Mouse (Mus musculus): ENCODE results near the gene Dnajb2. TPM values are rescaled to one million over a fixed set of nuclear protein-coding genes. Genes with fewer than 3 reads are reported as not detected.
A peak's percentile ranks its signal among the peaks of the same experiment; 100 is the strongest.

Dnajb2 gene
- polyA plus RNA-seq, 1 experiment from 2014 or later, result 72.9 TPM

DNA sequence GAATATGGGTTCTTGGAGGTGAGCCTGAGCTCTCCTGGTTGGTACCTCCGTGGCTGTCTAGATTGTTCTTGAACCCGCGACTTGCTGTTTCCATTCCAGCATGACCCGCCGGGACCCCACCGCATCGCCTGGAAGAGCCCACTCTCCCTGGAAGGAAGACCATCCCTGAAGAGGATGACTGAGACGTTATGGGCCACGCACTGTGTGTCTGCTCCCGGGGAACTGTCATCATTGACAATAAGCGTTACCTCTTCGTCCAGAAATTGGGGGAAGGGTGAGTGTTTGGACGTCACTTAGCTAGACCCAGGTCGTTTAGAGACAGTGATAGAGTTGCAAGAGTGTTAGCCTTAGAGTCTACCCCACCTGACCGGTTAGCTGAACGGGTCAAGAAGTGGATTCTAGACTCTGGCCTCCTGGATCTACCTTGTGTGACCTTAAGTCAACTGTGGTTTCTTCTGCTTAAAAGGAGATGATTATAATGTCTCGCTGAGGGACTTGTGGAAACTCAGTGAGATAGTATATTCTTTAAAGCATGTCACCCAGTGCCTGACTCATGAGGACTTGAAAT is 25.0 kb upstream of the Dnajb2 start:
- ATAC-seq (replicated peaks), result peak; percentile 11; the same call in 1 of the 2 replicates
- Histone ChIP-seq H3K4me1 (peaks cover 38% of the 10 kb centered on the region), H3K4me3 (peak overlapping the region; percentile 83), H3K4me2 (peak overlapping the region; percentile 82), H3K36me3 (replicated peaks) (peaks cover 16% of the 10 kb centered on the region; the same call in 1 of the 2 replicates), H3K27me3 (replicated peaks) (0 out of 2 replicates have a peak, but pooled peaks cover 3% of the 10 kb centered on the region), H3K9ac (peak overlapping the region; percentile 95), H3K9me3 (no peaks in the 10 kb centered on the region), H3K27ac (peak overlapping the region; percentile 60; the same call in 1 of the 2 replicates)
- 11% methylated on average over 17 of the region's 17 CpGs for WGBS

DNA sequence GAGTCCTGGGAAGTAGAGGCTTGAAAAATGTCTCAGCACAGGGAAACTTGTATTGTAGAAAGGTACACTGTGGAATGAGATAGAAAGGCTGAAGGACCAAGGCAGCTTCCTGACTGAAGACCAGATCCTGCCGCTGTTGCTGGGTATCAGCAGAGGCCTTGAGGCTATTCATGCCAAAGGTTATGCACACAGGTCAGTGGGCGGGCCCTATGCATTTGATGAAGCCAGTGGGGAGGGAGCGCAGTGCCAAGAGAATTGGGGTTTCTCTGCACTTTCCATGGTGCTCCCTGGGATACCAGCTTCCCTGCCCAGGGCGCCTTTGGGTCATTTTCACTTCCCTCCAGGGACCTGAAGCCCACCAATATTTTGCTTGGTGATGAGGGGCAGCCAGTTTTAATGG is 23.7 kb upstream of the Dnajb2 start:
- no peak overlapping the region for H3K27ac ChIP-seq
- no peak overlapping the region for H3K4me2 ChIP-seq
- H3K4me3 ChIP-seq, result no peak overlapping the region
- no peak overlapping the region for H3K9ac ChIP-seq
- 91% methylated on average over 4 of the region's 4 CpGs for WGBS
- no peak for ATAC-seq (replicated peaks)
- no peaks in the 10 kb centered on the region for H3K9me3 ChIP-seq
- H3K27me3 ChIP-seq (replicated peaks), result peaks cover 13% of the 10 kb centered on the region
- H3K4me1 ChIP-seq, result peaks cover 38% of the 10 kb centered on the region
- H3K36me3 ChIP-seq (replicated peaks), result peaks cover 16% of the 10 kb centered on the region; the same call in 1 of the 2 replicates

DNA sequence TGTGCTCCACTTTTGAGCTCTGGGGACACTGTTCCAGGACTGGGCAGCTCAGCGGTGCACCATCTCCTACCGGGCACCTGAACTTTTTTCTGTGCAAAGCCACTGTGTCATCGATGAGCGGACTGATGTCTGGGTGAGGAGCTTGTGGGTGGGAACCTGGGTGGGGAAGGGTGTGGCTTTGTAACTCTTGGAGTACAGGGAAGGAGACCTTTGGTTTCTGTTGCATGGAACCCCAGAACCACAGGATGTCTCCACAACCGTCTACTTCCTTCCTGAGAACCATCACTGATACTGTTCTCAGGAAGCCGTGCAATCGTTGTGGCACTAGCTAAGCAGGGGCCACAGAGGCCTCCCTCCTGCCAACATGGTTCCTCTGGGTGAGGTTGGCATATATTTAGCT is 23.1 kb upstream of the Dnajb2 start:
- Histone ChIP-seq H3K9ac (no peak overlapping the region), H3K27me3 (replicated peaks) (peaks cover 19% of the 10 kb centered on the region), H3K4me1 (peaks cover 38% of the 10 kb centered on the region), H3K9me3 (no peaks in the 10 kb centered on the region), H3K27ac (no peak overlapping the region), H3K4me2 (no peak overlapping the region), H3K4me3 (no peak overlapping the region), H3K36me3 (replicated peaks) (peaks cover 16% of the 10 kb centered on the region; the same call in 1 of the 2 replicates)
- no peak for ATAC-seq (replicated peaks)
- WGBS, result 89% methylated on average over 7 of the region's 7 CpGs

DNA sequence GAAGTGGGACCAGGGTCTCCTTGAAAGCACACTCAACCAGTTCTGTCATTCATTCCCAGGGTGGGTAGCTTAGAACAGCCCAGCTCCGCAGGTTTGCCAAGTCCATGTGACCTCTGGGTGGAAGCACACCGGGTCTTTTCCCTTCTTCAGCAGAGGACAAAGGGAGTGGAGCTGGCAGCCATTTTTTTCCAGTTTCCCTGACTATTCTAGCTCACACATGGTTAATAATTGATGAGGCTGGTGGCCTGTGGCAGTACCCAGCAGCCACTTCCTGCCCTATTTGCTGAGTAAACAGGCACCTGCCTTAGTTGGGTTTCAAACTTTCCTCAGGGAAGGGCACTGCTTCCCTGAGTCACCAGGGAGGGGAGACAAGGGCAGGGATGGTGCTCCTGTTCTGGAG is 21.8 kb upstream of the Dnajb2 start:
- 83% methylated on average over 2 of the region's 2 CpGs for WGBS
- ATAC-seq (replicated peaks), result no peak
- peaks cover 27% of the 10 kb centered on the region for H3K27me3 ChIP-seq (replicated peaks)
- no peak overlapping the region for H3K9ac ChIP-seq
- H3K4me1 ChIP-seq, result peaks cover 39% of the 10 kb centered on the region
- H3K4me2 ChIP-seq, result no peak overlapping the region
- H3K4me3 ChIP-seq, result no peak overlapping the region
- H3K9me3 ChIP-seq, result no peaks in the 10 kb centered on the region
- no peak overlapping the region for H3K27ac ChIP-seq
- H3K36me3 ChIP-seq (replicated peaks), result peaks cover 16% of the 10 kb centered on the region; the same call in 1 of the 2 replicates

DNA sequence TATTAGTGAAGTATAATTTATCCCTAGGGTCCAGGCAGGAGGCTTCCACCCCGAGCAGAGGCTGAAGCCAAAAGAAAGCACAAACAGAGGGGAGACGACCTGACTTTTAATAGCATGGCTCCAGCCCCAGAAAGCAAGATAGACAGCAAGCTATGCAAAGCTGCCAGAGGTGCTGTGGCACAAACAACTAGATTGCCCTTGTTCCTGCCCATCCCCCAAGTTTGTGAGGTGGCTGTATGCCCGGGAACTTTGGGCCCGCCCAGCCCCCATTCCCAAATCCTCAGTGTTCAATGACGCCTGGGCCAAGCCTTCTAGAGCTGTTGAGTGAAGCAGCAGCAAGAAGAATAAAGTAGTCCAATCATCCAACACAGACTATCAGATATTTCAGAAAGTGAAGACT is 21.3 kb upstream of the Dnajb2 start:
- no peak overlapping the region for H3K4me2 ChIP-seq
- H3K4me1 ChIP-seq, result peaks cover 39% of the 10 kb centered on the region
- H3K27ac ChIP-seq, result no peak overlapping the region
- H3K9ac ChIP-seq, result no peak overlapping the region
- peaks cover 31% of the 10 kb centered on the region for H3K27me3 ChIP-seq (replicated peaks)
- H3K36me3 ChIP-seq (replicated peaks), result peaks cover 16% of the 10 kb centered on the region; the same call in 1 of the 2 replicates
- H3K9me3 ChIP-seq, result no peaks in the 10 kb centered on the region
- no peak overlapping the region for H3K4me3 ChIP-seq
- 81% methylated on average over 5 of the region's 5 CpGs for WGBS
- ATAC-seq (replicated peaks), result no peak

DNA sequence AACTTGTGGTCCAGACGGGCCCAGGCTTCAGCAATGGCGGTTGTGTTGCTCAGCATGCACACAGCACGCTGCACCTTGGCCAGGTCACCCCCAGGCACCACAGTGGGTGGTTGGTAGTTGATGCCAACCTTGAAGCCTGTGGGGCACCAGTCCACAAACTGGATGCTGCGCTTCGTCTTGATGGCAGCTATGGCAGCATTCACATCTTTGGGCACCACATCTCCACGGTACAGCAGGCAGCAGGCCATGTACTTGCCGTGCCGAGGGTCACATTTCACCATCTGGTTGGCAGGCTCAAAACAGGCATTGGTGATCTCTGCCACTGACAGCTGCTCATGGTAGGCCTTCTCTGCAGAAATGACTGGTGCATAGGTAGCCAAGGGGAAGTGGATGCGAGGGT is 20.4 kb upstream of the Dnajb2 start:
- Histone ChIP-seq H3K9ac (no peak overlapping the region), H3K27ac (no peak overlapping the region), H3K36me3 (replicated peaks) (peaks cover 16% of the 10 kb centered on the region; the same call in 1 of the 2 replicates), H3K4me2 (no peak overlapping the region), H3K4me3 (no peak overlapping the region), H3K9me3 (no peaks in the 10 kb centered on the region), H3K4me1 (peaks cover 35% of the 10 kb centered on the region), H3K27me3 (replicated peaks) (peaks cover 40% of the 10 kb centered on the region)
- WGBS, result 88% methylated on average over 9 of the region's 9 CpGs
- no peak for ATAC-seq (replicated peaks)

DNA sequence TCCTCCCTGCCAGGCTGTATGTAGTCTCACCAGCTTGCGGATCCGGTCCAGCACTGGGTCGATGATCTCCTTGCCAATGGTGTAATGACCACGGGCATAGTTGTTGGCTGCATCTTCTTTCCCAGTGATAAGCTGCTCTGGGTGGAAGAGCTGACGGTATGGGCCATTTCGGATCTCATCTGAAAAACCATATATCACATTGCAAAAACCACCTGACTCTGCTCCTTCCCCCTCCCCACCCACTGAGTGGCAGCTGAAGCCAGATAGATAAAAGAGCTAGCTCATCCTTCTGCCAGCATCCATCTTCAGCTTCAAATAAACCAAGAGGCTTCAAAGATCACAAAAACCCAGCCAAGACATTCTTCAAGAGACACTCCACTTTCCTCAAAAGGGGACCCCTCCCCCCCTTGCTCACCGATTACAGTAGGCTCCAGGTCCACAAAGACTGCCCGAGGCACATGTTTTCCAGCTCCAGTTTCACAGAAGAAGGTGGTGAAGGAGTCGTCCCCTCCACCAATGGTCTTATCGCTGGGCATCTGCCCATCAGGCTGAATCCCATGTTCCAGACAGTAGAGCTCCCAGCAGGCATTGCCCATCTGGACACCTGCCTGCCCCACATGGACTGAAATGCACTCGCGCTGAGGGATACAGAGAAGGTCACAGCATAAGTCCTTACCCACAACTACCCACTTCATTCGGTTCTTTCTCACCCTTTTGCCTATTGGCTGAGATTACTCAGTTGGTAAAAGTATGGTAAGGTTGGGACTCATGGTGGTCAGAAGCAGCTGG is 19.2 kb upstream of the Dnajb2 start:
- Histone ChIP-seq H3K27me3 (replicated peaks) (peaks cover 50% of the 10 kb centered on the region), H3K4me3 (no peak overlapping the region), H3K9me3 (no peaks in the 10 kb centered on the region), H3K36me3 (replicated peaks) (peaks cover 16% of the 10 kb centered on the region; the same call in 1 of the 2 replicates), H3K9ac (no peak overlapping the region), H3K4me1 (peaks cover 26% of the 10 kb centered on the region), H3K27ac (no peak overlapping the region), H3K4me2 (no peak overlapping the region)
- ATAC-seq (replicated peaks), result no peak
- 85% methylated on average over 13 of the region's 13 CpGs for WGBS

DNA sequence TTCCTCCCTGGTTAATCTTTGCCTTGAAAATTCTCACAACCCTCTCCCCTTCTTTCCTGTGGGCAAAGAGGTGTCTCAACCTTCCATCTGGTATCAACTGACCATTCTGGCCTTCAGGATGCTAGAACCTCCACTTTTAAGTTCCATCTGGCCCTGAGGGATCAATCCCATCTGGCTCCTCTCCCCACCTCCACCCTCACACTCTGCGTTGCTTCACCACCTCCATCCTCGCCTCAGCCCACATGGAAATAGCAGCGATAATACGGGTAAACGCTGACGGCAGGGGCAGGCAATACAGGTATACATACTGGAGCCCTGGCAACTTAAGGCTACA is 18.3 kb upstream of the Dnajb2 start:
- H3K9me3 ChIP-seq, result no peaks in the 10 kb centered on the region
- peaks cover 17% of the 10 kb centered on the region for H3K4me1 ChIP-seq
- no peak for ATAC-seq (replicated peaks)
- H3K27me3 ChIP-seq (replicated peaks), result peaks cover 56% of the 10 kb centered on the region
- 6% methylated on average over 6 of the region's 6 CpGs for WGBS
- H3K9ac ChIP-seq, result no peak overlapping the region
- peak overlapping the region; percentile 79; the same call in 1 of the 2 replicates for H3K4me2 ChIP-seq
- H3K36me3 ChIP-seq (replicated peaks), result peaks cover 11% of the 10 kb centered on the region; the same call in 1 of the 2 replicates
- no peak overlapping the region for H3K27ac ChIP-seq
- H3K4me3 ChIP-seq, result no peak overlapping the region

DNA sequence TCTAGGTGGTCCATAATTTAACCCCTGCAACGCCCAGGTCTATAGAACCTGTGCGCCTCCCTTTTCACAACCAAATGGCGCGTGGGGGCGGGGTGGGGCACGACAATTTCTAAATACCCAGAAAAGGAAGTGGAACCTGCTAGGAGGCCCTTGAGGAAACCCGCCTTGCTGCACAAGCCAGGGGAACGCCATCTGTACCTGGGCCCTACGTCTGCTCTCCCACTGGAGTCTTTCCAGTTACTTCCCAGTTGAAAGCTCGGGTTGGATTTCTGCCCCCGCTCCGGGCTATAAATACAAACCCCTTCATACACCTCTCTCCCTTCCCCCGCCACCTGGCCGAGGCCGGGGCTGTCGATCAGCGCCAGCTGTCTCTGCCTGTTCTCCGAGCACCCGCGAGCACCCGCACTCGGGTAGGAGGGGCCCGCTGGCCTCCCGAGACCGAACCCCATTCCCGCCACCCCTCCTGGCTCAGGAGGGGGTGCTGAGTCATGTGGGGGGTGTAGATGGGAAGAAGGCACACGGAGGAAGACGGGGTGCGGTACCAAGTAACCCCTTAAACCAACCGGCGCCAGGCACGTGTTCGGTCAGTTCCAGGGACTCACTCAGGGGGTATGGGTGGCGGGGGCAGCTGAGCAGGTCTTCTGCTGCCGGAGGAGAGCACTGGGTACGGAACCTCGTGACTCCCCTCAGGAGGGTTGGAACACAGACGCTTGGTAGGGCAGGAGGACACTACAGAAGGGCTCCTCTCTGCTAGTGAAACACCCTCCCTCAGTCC is 17.8 kb upstream of the Dnajb2 start:
- peak; percentile 49 for ATAC-seq (replicated peaks)
- no peaks in the 10 kb centered on the region for H3K9me3 ChIP-seq

DNA sequence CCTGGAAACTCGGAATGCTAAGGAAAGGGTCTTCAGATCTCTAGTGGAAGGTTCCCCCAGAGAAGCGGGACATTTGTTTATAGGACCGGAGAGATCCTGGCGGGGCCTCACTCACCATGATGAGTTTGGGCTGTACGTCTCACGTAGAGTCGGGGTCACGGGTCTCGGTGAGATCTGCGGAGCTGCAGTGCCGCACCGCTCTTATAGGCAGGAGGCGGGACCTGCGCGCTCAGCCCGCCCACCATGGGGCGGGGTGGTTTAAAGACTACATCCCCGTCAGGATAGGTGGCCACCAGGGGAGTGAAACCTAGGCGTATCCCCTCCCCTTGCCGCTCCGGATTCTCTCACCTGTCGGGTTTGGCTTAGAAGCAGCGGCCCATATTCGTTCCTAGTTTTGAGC is 17.1 kb upstream of the Dnajb2 start:
- under 1% methylated on average over 24 of the region's 24 CpGs for WGBS
- peak overlapping the region; percentile 79 for H3K4me2 ChIP-seq
- H3K4me1 ChIP-seq, result peaks cover 16% of the 10 kb centered on the region
- H3K27ac ChIP-seq, result no peak overlapping the region
- H3K9me3 ChIP-seq, result no peaks in the 10 kb centered on the region
- peak; percentile 91 for ATAC-seq (replicated peaks)
- peak overlapping the region; percentile 48 for H3K4me3 ChIP-seq
- H3K36me3 ChIP-seq (replicated peaks), result peaks cover 5% of the 10 kb centered on the region; the same call in 1 of the 2 replicates
- peaks cover 56% of the 10 kb centered on the region for H3K27me3 ChIP-seq (replicated peaks)
- peak overlapping the region; percentile 35 for H3K9ac ChIP-seq

More for the DNA sequence above, 17.8 kb upstream of the Dnajb2 start:
- Histone ChIP-seq H3K27me3 (replicated peaks) (peaks cover 56% of the 10 kb centered on the region), H3K4me2 (peak overlapping the region; percentile 79), H3K4me1 (peaks cover 16% of the 10 kb centered on the region), H3K4me3 (peak overlapping the region; percentile 48), H3K27ac (no peak overlapping the region), H3K36me3 (replicated peaks) (peaks cover 9% of the 10 kb centered on the region; the same call in 1 of the 2 replicates), H3K9ac (peak overlapping the region; percentile 35; the same call in 1 of the 2 replicates)
- WGBS, result 1% methylated on average over 38 of the region's 38 CpGs

DNA sequence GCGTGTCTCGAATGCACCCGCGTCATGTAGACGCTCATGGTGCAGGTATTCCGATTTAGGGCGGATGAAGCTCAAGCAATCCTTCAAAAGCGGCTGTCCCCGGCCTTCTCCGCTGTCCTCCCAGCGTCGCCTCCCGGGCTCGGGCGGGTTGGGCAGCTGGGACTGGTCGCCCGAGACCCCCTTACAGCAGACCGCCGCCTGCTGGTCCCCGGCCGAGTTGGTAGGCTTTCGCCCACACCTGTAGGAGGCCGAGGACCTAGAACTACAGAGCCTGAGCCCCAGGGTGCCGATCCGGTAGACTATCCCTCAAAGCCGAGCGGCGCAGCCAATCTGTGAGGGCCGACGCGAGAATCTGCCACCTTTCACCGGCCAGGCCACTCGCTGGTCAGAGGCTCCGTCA is 16.7 kb upstream of the Dnajb2 start, which contains the start of gene Tuba4a:
Gene Tuba4a (minus strand): TSS at position 335 of the 400 bp plus-strand sequence.
- Histone ChIP-seq H3K9ac (peak within 1 kb of the TSS; percentile 35), H3K27me3 (replicated peaks) (peaks cover 56% of the 10 kb centered on the region)

DNA sequence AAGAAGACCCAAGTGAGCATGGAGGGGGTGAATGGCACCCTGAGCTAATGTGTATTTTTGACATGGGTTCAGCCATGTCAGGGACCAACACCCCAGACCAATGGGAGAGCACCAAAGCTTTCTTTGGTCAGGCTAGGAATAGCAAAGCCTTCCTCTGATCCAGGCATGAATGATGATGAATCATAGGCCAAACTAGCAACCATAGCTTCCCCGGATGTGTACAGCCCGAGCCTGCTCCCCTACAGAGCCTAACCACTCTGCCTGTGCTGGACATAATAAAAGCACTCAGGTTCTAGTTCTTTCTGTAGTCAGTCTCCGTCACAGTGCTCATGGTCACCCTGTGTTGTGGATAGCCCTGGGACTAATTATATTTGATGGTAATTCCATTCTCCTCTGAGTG is 14.7 kb upstream of the Dnajb2 start:
- WGBS, result 78% methylated on average over 3 of the region's 3 CpGs
- Histone ChIP-seq H3K4me2 (no peak overlapping the region), H3K9ac (no peak overlapping the region), H3K9me3 (no peaks in the 10 kb centered on the region), H3K4me1 (peaks cover 16% of the 10 kb centered on the region), H3K27me3 (replicated peaks) (peaks cover 56% of the 10 kb centered on the region), H3K4me3 (no peak overlapping the region), H3K36me3 (replicated peaks) (no peaks in the 10 kb centered on the region), H3K27ac (no peak overlapping the region)
- no peak for ATAC-seq (replicated peaks)

More for the DNA sequence above, 16.7 kb upstream of the Dnajb2 start, which contains the start of gene Tuba4a:
- Histone ChIP-seq H3K36me3 (replicated peaks) (peaks cover 2% of the 10 kb centered on the region; the same call in 1 of the 2 replicates), H3K4me3 (peak within 1 kb of the TSS; percentile 48), H3K4me1 (peaks cover 16% of the 10 kb centered on the region), H3K27ac (no peak within 1 kb of the TSS), H3K9me3 (no peaks in the 10 kb centered on the region), H3K4me2 (peak within 1 kb of the TSS; percentile 79)
- peak; percentile 63 for ATAC-seq (replicated peaks)
- WGBS, result under 1% methylated on average over 34 of the region's 34 CpGs

All from midbrain, embryonic 15.5 days (tissue).